Mouse (Mus musculus): ENCODE results near the gene AL732309.1.

DNA sequence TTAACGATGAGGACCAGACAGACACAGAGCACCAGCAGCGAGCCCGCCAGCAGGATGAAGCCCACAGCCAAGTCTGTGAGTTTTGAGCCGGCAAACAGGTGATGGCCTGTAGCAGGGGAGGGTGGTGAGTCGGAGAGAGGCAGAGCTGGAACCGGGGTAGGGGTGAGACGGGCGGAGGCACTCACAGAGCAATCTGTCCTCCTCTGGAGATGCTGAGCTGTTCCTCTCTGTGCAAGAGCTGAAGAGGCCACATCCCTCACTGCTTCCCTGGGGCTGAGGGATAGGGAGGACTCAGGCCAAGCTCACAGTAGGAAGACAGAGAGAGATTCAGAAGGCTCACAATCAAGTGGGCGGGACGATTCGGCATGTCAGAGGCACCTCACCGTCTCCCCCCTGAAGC is 15.6 kb downstream of the AL732309.1 start:
- TF ChIP-seq CTCF (conservative IDR thresholded peaks at IDR 0.05; ENCODE audit: low read length) (no peak), NANOG (IDR thresholded peaks at IDR 0.05; ENCODE audit: borderline replicate concordance, low read length) (no peak), POU5F1 (IDR thresholded peaks at IDR 0.05; ENCODE audit: borderline replicate concordance, low read length) (no peak)
